Mouse (Mus musculus): ENCODE data around the gene Spcs2. TPM values are rescaled to one million over a fixed set of nuclear protein-coding genes. Genes with fewer than 3 reads are reported as not detected.

Gene Spcs2
- polyA plus RNA-seq, 1 experiment from 2014 or later: 400 TPM

- WGBS: 59% methylated on average over 3 of the region's 3 CpGs
- Histone ChIP-seq H3K27ac (no peak overlapping the region), H3K4me1 (peaks cover 6% of the 10 kb centered on the region; the same call in 1 of the 2 replicates), H3K36me3 (no peaks in the 10 kb centered on the region), H3K4me2 (no peak overlapping the region), H3K4me3 (no peak overlapping the region), H3K9me3 (no peaks in the 10 kb centered on the region), H3K27me3 (no peaks in the 10 kb centered on the region), H3K9ac (no peak overlapping the region)
- no peak for ATAC-seq (ENCODE audit: borderline replicate concordance, extremely low read depth, low FRiP score, low TSS enrichment)
Observed at GRCm38 (mm10) chr7:99890168-99890755, 27.0 kb upstream of the Spcs2 start.

- Histone ChIP-seq H3K4me2 (no peak overlapping the region), H3K27ac (no peak overlapping the region), H3K4me1 (peaks cover 6% of the 10 kb centered on the region; the same call in 1 of the 2 replicates), H3K9ac (no peak overlapping the region), H3K9me3 (no peaks in the 10 kb centered on the region), H3K4me3 (no peak overlapping the region), H3K36me3 (no peaks in the 10 kb centered on the region), H3K27me3 (no peaks in the 10 kb centered on the region)
- 30% methylated on average over 10 of the region's 10 CpGs for WGBS
- ATAC-seq (ENCODE audit: borderline replicate concordance, extremely low read depth, low FRiP score, low TSS enrichment): no peak
Observed at GRCm38 (mm10) chr7:99889175-99889880, 26.1 kb upstream of the Spcs2 start.

GRCm38 (mm10) chr7:99887743-99888142 lies 24.5 kb upstream of the Spcs2 start:
- H3K36me3 ChIP-seq: no peaks in the 10 kb centered on the region
- H3K27ac ChIP-seq: no peak overlapping the region
- no peaks in the 10 kb centered on the region for H3K9me3 ChIP-seq
- H3K27me3 ChIP-seq: no peaks in the 10 kb centered on the region
- H3K4me1 ChIP-seq: peaks cover 6% of the 10 kb centered on the region; the same call in 1 of the 2 replicates
- no peak overlapping the region for H3K9ac ChIP-seq
- H3K4me2 ChIP-seq: no peak overlapping the region
- no peak overlapping the region for H3K4me3 ChIP-seq
- no peak for ATAC-seq (ENCODE audit: borderline replicate concordance, extremely low read depth, low FRiP score, low TSS enrichment)

GRCm38 (mm10) chr7:99887230-99887735 lies 24.0 kb upstream of the Spcs2 start:
- ATAC-seq (ENCODE audit: borderline replicate concordance, extremely low read depth, low FRiP score, low TSS enrichment): no peak
- Histone ChIP-seq H3K27ac (no peak overlapping the region), H3K9me3 (no peaks in the 10 kb centered on the region), H3K4me3 (no peak overlapping the region), H3K4me1 (peaks cover 6% of the 10 kb centered on the region; the same call in 1 of the 2 replicates), H3K36me3 (no peaks in the 10 kb centered on the region), H3K4me2 (no peak overlapping the region), H3K9ac (no peak overlapping the region), H3K27me3 (no peaks in the 10 kb centered on the region)
- WGBS: 80% methylated on average over 2 of the region's 2 CpGs

- Histone ChIP-seq H3K4me1 (no peaks in the 10 kb centered on the region), H3K27me3 (no peaks in the 10 kb centered on the region), H3K9me3 (no peaks in the 10 kb centered on the region), H3K4me3 (no peak overlapping the region), H3K36me3 (no peaks in the 10 kb centered on the region), H3K9ac (no peak overlapping the region), H3K27ac (no peak overlapping the region), H3K4me2 (no peak overlapping the region)
- no peak for ATAC-seq (ENCODE audit: borderline replicate concordance, extremely low read depth, low FRiP score, low TSS enrichment)
- 65% methylated on average over 2 of the region's 2 CpGs for WGBS
Observed at GRCm38 (mm10) chr7:99878254-99878653, 15.0 kb upstream of the Spcs2 start.

GRCm38 (mm10) chr7:99876345-99876744 lies 13.1 kb upstream of the Spcs2 start:
- ATAC-seq (ENCODE audit: borderline replicate concordance, extremely low read depth, low FRiP score, low TSS enrichment): no peak
- Histone ChIP-seq H3K9me3 (no peaks in the 10 kb centered on the region), H3K9ac (no peak overlapping the region), H3K4me1 (no peaks in the 10 kb centered on the region), H3K4me3 (no peak overlapping the region), H3K27ac (no peak overlapping the region), H3K27me3 (no peaks in the 10 kb centered on the region), H3K4me2 (no peak overlapping the region), H3K36me3 (no peaks in the 10 kb centered on the region)
- 2% methylated on average over 3 of the region's 3 CpGs for WGBS

GRCm38 (mm10) chr7:99875891-99876290 lies 12.6 kb upstream of the Spcs2 start:
- no peak overlapping the region for H3K27ac ChIP-seq
- H3K36me3 ChIP-seq: no peaks in the 10 kb centered on the region
- H3K4me2 ChIP-seq: no peak overlapping the region
- no peak for ATAC-seq (ENCODE audit: borderline replicate concordance, extremely low read depth, low FRiP score, low TSS enrichment)
- no peaks in the 10 kb centered on the region for H3K9me3 ChIP-seq
- H3K4me3 ChIP-seq: no peak overlapping the region
- H3K9ac ChIP-seq: no peak overlapping the region
- no peaks in the 10 kb centered on the region for H3K4me1 ChIP-seq
- WGBS: 41% methylated on average over 5 of the region's 5 CpGs
- H3K27me3 ChIP-seq: no peaks in the 10 kb centered on the region

- WGBS: 72% methylated on average over 6 of the region's 6 CpGs
- Histone ChIP-seq H3K4me1 (no peaks in the 10 kb centered on the region), H3K9ac (no peak overlapping the region), H3K36me3 (no peaks in the 10 kb centered on the region), H3K9me3 (no peaks in the 10 kb centered on the region), H3K4me3 (no peak overlapping the region), H3K4me2 (no peak overlapping the region), H3K27me3 (no peaks in the 10 kb centered on the region), H3K27ac (no peak overlapping the region)
- ATAC-seq (ENCODE audit: borderline replicate concordance, extremely low read depth, low FRiP score, low TSS enrichment): no peak
Observed at GRCm38 (mm10) chr7:99873965-99874364, 10.7 kb upstream of the Spcs2 start.

- 52% methylated on average over 4 of the region's 4 CpGs for WGBS
- no peaks in the 10 kb centered on the region for H3K27me3 ChIP-seq
- no peaks in the 10 kb centered on the region for H3K9me3 ChIP-seq
- H3K4me2 ChIP-seq: no peak overlapping the region
- H3K4me1 ChIP-seq: peaks cover 12% of the 10 kb centered on the region
- H3K27ac ChIP-seq: no peak overlapping the region
- no peak overlapping the region for H3K9ac ChIP-seq
- no peak overlapping the region for H3K4me3 ChIP-seq
- ATAC-seq (ENCODE audit: borderline replicate concordance, extremely low read depth, low FRiP score, low TSS enrichment): no peak
- H3K36me3 ChIP-seq: no peaks in the 10 kb centered on the region
Observed at GRCm38 (mm10) chr7:99869296-99869695, 6.0 kb upstream of the Spcs2 start.

- ATAC-seq (ENCODE audit: borderline replicate concordance, extremely low read depth, low FRiP score, low TSS enrichment): no peak
- no peak overlapping the region for H3K27ac ChIP-seq
- no peak overlapping the region for H3K9ac ChIP-seq
- H3K27me3 ChIP-seq: no peaks in the 10 kb centered on the region
- WGBS: 36% methylated on average over 3 of the region's 3 CpGs
- H3K4me2 ChIP-seq: no peak overlapping the region
- H3K4me3 ChIP-seq: no peak overlapping the region
- peaks cover 12% of the 10 kb centered on the region for H3K4me1 ChIP-seq
- H3K36me3 ChIP-seq: no peaks in the 10 kb centered on the region
- no peaks in the 10 kb centered on the region for H3K9me3 ChIP-seq
Observed at GRCm38 (mm10) chr7:99865219-99865618, 2.0 kb upstream of the Spcs2 start.

- WGBS: 64% methylated on average over 11 of the region's 11 CpGs
- ATAC-seq (ENCODE audit: borderline replicate concordance, extremely low read depth, low FRiP score, low TSS enrichment): no peak
- no peak overlapping the region for H3K27ac ChIP-seq
Observed at GRCm38 (mm10) chr7:99864241-99865028, 1.2 kb upstream of the Spcs2 start.

More at GRCm38 (mm10) chr7:99864241-99865028, 1.2 kb upstream of the Spcs2 start:
- Histone ChIP-seq H3K9ac (no peak overlapping the region), H3K4me3 (no peak overlapping the region), H3K4me1 (peaks cover 12% of the 10 kb centered on the region), H3K36me3 (no peaks in the 10 kb centered on the region), H3K9me3 (no peaks in the 10 kb centered on the region), H3K4me2 (no peak overlapping the region), H3K27me3 (no peaks in the 10 kb centered on the region)

Measured in lung, embryonic 15.5 days (tissue).